Mouse (Mus musculus) neutrophil, adult 5-6 weeks (primary cell): Measurements from ENCODE around the gene Ankrd35. TPM values are rescaled to one million over a fixed set of nuclear protein-coding genes. Genes with fewer than 3 reads are reported as not detected.

Source experiments
- ATAC-seq: fragments of 151-379, 151-347 bp; 2 replicates; pipeline ENCODE4 v1.8.0; 2017; ENCODE audit warnings: mild to moderate bottlenecking, moderate TSS enrichment; ENCODE audit not compliant: insufficient number of reproducible peaks, poor library complexity, low FRiP score, severe bottlenecking; ENCODE audit errors: extremely low read depth
- total RNA-seq: library from RNA; stranded (forward); fragments of 200-1000 nt; gene quantifications from 2 replicates; pipeline ENCODE4 v1.2.3, GENCODE M21; 2017

Ankrd35 gene
- total RNA-seq, 1 experiment from 2014 or later: 1.0 TPM

DNA sequence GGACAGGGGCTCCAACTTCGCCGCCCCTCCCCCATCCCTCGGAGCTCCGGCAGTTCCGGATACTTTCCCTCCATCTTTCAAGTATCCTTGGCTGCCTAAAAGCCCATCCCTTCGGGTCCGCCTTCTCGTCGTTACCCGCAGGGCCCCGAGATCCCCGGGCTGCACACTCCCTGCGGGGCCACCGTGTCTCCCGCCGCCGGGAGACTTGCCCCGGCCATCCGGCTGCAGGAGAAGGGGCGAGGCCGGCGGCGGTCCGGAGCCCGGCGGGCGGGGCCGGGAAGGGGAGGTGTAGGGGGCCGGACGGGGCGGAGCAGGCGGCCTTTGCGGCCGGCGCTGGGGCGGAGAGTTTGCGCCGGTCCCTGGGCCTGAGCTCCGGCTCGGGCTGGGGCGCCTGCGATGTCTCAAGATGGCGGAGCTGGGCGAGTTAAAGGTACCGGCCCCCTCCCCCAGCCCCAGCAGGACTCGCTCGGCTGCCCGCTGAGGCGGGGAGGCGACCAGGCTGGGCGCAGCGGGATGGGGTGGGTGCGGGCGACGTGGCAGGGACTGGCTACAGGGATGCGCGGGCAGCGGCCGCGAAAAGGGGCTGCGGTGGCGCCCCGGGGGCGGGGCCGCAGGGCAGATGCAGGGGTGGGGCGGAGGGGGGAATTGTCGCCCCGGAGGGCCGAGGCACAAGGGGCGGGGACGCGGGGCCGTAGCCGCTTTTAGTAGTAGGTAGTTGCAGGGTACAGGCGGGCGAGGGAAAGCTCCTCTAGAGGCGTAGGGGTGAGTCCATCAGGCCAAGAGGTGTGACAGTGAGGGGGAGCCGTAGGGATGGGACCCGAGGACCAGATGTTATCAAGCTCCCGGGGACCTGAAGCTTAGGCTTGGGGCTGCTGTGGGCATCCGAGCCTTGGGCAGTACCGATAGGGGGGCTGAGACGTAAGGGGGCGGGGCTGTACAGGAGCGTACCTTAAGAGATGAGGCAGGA, 27.1 kb downstream of the Ankrd35 start:
- peak; percentile 79 for ATAC-seq

GRCm38 (mm10) chr3:96698993-96699690, 29.2 kb downstream of the Ankrd35 start:
- ATAC-seq: no peak

GRCm38 (mm10) chr3:96700376-96700775, 30.4 kb downstream of the Ankrd35 start:
- no peak for ATAC-seq

DNA sequence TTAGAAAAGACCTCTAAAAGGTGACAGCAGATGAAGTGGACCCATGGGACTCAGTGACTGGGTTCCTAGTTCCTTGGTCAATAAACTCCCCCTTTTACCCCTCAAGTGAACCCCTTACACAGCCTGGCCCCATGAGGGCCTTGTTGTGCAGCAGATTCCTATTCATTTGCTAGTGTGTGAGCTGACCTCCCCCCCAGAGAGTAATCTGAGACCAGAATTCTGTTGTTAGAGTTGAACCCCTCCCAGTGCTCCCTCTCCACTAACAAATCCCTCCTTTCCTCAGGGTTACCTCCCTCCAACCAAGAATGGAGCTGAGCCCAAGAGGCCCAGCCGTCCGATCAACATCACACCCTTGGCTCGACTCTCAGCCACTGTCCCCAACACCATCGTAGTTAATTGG, 31.1 kb downstream of the Ankrd35 start:
- ATAC-seq: no peak

DNA sequence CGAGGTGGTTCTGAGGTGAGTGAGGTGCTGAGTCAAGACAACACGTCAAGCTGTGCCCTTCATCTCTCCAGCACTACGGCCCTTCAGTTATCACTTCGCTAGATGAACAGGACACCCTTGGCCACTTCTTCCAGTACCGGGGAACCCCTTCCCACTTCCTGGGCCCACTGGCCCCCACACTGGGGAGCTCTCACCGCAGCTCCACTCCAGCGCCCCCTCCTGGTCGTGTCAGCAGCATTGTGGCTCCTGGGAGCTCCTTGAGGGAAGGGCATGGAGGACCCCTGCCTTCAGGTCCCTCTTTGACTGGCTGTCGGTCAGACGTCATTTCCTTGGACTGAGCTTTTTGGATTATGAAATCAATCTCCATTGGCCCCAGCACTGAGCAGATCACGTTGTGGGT, 34.8 kb downstream of the Ankrd35 start:
- no peak for ATAC-seq

GRCm38 (mm10) chr3:96706217-96706616, 36.3 kb downstream of the Ankrd35 start:
- ATAC-seq: no peak

- ATAC-seq: no peak
Observed at GRCm38 (mm10) chr3:96706984-96707383, 37.1 kb downstream of the Ankrd35 start.

- ATAC-seq: peak; percentile 59
Observed at GRCm38 (mm10) chr3:96707903-96708683, 38.2 kb downstream of the Ankrd35 start, which contains the start of gene Nudt17. Gene Nudt17, minus strand, starts transcription at chr3:96708562.

DNA sequence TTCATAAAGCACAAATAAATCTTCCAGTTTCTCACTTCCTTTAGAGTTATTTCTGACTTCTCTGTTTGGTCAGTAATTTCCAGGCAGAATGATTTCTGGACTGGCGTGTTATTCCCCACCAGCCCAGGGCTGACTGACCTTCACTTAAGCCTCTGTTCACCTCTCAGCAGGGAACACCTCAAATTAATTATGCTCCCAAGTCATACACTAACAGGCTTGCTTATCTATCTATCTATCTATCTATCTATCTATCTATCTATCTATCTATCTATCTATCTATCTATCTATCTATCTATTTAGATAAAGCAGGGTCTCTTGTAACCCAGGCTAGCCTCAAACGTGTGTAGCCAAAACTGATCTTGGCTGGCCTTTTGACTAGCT, 38.7 kb downstream of the Ankrd35 start:
- no peak for ATAC-seq

DNA sequence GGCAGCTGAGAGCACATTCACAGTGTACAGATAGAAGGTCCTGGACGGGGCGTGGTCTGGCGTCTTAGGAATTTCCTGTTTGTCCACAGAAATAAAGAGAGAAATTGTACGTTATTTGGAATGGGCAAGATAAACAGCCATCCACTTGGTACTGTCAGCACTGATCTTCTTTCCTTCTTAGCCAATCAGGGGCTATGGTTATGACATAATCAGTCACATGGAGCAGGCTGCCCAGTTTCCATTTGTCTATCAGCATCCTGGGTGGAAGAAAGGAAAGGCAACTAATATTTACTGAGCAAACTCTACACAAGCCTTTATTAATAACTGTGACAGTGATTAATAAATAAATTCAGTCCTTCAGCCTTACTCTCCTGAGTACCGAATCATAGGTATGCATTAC, 44.4 kb downstream of the Ankrd35 start:
- no peak for ATAC-seq

GRCm38 (mm10) chr3:96715854-96716253, 45.9 kb downstream of the Ankrd35 start:
- no peak for ATAC-seq

- ATAC-seq: no peak
Observed at GRCm38 (mm10) chr3:96719173-96719572, 49.2 kb downstream of the Ankrd35 start.

DNA sequence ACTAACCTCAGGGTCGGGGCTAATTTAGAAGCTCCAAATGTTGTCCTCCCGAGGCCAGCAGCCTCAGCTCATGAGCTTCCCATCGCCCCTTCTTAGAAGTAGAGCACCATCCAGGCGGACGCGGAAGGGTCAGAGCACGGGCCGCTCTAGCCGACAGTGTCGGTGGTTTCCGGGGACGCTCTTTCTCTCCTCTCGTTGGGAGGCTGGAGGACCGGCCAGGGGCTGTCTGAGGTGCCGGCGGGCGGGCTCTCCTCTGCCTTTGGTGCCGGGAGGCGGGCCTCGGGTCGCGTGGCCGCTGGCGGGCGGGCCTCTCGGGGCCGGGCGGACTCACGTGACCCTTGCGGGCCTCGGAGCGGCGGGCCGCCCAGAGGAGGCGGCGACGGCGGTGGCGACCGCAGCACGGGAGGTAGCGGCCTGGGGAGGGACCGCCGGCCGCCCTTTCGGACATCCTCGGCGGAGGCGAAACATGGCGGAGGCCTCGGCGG, 57.5 kb downstream of the Ankrd35 start, which contains the start of the genes Polr3c and Rnf115:
Gene Polr3c (minus strand): TSS at position 286 of the 485 bp plus-strand sequence.
Gene Rnf115 (plus strand): TSS at position 322 of the 485 bp plus-strand sequence.
- ATAC-seq: peak; percentile 97

DNA sequence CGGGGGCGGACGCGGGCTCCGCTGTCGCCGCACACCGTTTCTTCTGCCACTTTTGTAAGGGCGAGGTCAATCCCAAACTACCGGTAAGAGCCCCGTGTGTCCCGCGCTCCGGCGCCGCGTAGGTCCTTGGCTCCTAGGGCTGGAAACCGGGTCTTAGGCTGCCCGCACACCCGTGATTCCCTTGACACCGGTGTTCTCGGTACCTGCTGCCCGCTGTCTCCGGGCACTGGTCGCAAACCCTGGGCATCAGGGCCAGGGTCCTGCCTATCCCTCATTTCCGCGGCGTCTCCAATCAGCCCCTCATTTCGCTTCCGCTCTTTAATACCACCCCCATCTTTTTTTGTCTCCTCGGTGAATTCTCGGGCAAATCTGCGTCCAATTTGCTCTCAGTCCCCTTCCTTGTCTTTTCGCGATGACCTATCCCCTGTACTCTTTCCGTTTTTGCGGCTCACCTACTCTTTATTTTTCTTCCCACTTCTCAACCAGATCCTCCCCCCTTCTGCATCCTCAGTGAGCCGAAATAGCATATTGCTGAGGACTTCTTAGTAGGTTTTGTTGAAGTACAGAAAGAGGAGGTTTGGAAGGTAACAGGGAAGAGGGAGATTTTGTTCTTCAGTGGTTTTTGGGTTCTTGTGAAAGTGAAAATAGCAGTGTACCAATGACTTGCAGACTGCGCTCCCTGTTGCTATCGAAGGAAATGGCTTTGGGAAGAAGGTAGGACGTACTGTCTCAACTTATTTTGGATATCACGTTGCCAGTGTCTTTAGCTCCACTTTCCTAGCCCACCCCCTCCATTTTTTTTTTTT, 58.1 kb downstream of the Ankrd35 start:
- ATAC-seq: no peak

- no peak for ATAC-seq
Observed at GRCm38 (mm10) chr3:96728634-96729402, 58.9 kb downstream of the Ankrd35 start.

DNA sequence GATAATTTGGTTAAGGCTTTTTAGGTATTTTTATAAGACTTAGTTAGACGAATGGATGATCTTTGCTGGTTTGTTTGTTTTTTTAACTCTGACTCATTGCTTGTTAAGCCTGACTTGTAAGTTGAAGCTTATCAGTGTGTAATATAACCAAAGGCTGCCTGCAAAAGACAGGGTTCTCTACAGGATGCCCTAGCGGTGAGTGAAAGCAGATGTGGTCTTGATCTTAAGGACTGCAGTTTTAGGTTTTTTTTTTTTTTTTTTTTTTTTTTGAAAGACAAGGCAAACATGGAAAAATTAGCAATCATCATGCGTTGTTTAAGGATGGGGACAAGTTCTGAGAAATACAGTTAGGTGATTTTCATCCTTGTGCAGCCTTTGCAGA, 59.5 kb downstream of the Ankrd35 start:
- ATAC-seq: no peak

DNA sequence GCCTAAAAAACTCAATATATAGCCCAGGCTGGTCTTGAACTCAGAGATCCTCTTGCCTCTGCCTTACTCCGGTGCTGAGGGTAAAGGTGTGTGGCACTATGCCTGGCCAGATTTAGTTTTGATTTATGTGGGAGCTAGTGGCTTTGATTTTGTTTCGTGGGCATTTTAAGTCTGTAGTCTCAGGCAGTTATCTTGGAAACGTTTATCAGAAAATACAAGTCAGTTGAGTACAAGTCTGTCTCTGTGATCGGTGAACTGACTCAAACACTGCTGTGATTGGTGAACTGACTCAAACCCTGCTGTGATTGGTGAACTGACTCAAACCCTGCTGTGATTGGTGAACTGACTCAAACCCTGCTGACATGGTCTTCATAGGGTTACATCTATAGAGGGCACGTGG, 60.9 kb downstream of the Ankrd35 start:
- no peak for ATAC-seq

GRCm38 (mm10) chr3:96733984-96734383, 64.1 kb downstream of the Ankrd35 start:
- ATAC-seq: no peak
